Mouse (Mus musculus): Measurements from ENCODE around the gene Nppc.
A peak's percentile ranks its signal among the peaks of the same experiment; 100 is the strongest.

Gene Nppc

GRCm38 (mm10) chr1:86670279-86671038 lies at the start of gene Nppc:
Gene Nppc (minus strand): TSS chr1:86670571.
- DNase-seq (ENCODE audit: extremely low read depth, low read depth): no peak

DNA sequence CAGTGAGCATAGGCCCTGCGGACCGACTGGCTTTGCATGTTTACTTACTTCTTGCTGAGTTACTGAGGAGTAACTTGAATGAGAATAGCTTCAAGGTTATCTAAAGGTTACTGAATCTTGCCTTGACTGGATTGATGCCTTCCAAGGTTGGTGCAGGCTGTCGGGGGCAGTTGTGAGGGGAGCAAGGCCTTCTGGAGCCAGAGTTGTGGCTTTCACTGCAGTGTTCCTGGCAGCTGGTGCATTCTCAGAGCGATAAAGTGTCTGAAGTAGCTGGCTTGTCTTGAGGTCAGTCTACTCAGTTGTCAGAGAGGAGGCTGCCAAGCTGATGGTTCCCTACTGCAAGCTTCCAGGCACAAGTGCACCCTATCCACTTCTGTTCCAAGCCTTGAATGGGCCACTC lies 49.0 kb upstream of the Nppc start:
- no peak for DNase-seq (ENCODE audit: extremely low read depth, low read depth)

- no peak for DNase-seq (ENCODE audit: extremely low read depth, low read depth)
Measured at GRCm38 (mm10) chr1:86718190-86718589, 47.8 kb upstream of the Nppc start.

DNA sequence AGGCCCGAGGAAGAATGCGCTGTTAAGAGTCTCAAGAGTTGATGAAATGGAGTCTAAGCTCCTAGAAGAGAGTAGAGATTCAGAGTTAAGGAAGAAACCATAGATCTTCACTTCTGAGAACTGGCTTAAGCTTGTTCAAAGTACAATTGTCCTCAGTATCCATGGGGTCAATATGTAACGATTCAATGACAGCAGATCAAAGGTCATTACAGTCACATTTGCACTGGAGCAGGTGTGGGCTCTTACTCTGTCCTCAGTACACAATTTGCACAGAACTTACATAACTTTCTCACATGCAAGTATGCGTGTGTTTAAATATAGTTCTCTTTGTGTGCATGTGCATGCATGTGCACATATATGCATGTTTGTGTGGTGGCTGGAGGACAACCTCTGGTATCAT lies 42.7 kb upstream of the Nppc start:
- DNase-seq (ENCODE audit: extremely low read depth, low read depth): no peak

DNA sequence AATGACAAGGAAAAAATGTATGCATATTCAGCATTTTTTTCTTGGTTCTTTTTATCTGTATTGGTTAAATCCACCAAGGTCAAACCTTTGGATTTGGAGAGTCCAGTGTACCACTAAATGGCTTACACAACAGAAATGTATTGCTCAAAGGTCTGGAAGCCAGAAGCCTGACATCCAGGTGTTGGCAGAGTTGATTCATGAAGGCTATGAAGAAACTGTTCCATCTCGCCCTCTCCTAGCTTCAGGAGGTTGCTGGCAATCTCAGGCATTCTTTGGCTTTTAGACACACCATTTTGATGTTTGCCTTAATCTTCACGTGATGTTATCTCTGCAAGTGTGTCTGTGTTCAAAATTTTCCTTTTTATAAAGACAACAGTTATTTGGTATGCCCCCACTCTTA lies 41.7 kb upstream of the Nppc start:
- no peak for DNase-seq (ENCODE audit: extremely low read depth, low read depth)

GRCm38 (mm10) chr1:86709546-86709945 lies 39.2 kb upstream of the Nppc start:
- DNase-seq (ENCODE audit: extremely low read depth, low read depth): peak; percentile 66

- DNase-seq (ENCODE audit: extremely low read depth, low read depth): no peak
Measured at GRCm38 (mm10) chr1:86705461-86705860, 35.1 kb upstream of the Nppc start.

- DNase-seq (ENCODE audit: extremely low read depth, low read depth): peak; percentile 18
Measured at GRCm38 (mm10) chr1:86703965-86704326, 33.6 kb upstream of the Nppc start.

DNA sequence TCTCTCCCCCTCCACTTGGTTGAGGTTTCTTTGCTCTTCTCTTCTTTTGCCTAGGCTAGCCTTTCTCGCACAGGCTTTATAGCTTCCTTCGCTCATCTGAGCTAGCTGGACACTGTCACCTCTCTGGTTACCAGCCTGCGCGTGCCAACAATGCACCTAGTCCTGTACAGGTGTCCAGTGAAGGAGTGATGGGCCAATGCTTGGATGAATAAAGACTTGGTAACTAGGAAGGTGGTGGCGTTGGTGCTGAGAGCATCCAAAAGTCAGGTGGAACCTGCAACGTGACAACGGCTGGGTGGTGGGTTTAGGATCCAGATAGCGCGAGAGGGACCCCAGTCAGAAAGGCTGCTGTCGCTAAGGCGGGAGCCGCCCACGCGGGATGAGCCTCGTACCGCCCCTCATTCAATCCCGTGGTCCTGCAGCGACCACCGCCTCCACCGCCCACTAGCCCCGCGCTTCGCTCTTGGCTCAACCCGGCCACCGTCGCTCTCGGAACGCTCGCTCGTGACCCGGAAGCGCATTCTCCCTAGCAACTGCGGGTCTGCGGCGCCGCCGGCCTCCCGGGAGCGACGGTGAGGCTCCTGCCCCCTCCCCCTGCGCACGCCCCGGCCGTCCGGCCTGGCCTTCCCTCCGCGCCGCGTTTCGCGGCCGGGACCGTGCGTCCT lies 33.1 kb upstream of the Nppc start, which contains the start of gene Dis3l2:
TSS of gene Dis3l2 (plus strand) at position 509 of the 665 bp plus-strand sequence.
- DNase-seq (ENCODE audit: extremely low read depth, low read depth): peak; percentile 43

- no peak for DNase-seq (ENCODE audit: extremely low read depth, low read depth)
Measured at GRCm38 (mm10) chr1:86700367-86700766, 30.0 kb upstream of the Nppc start.

DNA sequence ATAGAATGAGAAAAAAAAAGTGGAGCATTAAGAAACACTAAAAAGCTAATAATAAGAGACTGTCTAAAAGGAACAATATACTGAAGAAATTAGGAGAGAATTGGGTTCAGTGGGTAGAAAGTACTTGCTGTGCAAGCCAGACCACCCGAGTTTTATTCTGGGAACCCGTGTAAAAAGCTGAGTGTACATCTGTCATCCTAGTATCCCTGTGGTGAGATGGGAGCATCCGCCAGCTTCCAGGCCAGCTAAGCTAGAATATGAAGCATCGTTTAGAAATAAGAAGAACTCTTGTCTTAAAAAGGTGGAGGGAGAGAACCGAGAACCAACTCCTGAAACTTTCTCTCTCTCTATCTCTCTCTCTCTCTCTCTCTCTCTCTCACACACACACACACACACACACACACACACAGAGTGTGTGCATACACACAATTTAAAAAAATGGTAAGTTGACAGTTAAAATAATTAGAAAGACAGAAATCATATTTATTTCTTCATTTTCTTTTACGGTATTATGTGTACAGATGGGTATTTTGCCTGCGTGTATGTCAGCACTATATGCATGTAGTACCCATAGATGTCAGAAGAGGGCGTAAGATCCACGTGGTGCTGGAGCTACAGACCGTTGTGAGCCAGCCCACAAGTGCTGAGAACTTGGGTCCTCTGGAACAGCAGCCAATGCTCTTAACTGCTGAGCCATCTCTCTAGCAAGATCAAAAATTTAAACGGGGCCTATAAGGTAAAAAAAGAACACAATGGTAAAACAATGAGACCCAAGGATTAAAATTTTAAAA lies 29.2 kb upstream of the Nppc start:
- no peak for DNase-seq (ENCODE audit: extremely low read depth, low read depth)

- DNase-seq (ENCODE audit: extremely low read depth, low read depth): no peak
Measured at GRCm38 (mm10) chr1:86698721-86699120, 28.4 kb upstream of the Nppc start.

GRCm38 (mm10) chr1:86696948-86697347 lies 26.6 kb upstream of the Nppc start:
- DNase-seq (ENCODE audit: extremely low read depth, low read depth): no peak

GRCm38 (mm10) chr1:86691027-86691426 lies 20.7 kb upstream of the Nppc start:
- DNase-seq (ENCODE audit: extremely low read depth, low read depth): no peak

DNA sequence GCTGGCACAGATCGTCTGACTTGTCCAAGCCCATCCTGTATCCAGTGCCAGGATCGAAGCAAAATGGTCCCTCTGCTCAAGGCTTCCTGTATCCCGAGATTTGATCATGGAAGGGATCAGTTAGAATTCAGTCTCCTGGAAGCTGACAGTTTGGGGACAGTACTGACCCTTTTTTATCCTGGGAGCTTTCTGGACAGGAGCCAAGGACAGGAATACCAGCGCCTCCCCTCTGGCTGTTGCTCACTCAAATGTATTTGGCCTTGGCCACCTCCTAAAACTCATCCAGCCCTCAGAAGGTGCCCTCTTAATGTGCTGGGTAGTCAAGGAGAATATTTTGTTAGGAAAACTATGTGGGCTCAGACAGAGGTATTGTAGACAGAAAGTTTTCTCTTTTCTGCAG lies 16.9 kb upstream of the Nppc start:
- no peak for DNase-seq (ENCODE audit: extremely low read depth, low read depth)

DNA sequence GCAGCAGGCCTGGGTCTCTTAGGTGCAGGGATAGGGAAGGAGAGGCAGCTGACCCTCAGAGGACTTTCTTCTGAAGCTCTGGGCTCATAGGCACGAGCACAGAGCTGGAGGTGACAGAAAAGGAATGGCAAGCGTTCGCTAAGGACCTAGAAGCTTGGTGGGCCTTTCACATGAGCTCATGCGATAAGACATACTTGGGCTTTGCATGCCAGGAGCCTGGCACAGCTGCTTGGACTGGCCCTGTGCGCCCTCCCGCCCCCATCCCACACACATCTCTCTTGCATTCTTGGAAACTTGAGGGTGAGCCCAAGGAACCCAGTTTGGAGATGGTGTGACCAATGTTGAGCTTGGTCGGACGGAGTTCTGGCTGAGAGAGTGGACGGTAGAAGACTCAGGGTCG lies 8.3 kb upstream of the Nppc start:
- DNase-seq (ENCODE audit: extremely low read depth, low read depth): no peak

DNA sequence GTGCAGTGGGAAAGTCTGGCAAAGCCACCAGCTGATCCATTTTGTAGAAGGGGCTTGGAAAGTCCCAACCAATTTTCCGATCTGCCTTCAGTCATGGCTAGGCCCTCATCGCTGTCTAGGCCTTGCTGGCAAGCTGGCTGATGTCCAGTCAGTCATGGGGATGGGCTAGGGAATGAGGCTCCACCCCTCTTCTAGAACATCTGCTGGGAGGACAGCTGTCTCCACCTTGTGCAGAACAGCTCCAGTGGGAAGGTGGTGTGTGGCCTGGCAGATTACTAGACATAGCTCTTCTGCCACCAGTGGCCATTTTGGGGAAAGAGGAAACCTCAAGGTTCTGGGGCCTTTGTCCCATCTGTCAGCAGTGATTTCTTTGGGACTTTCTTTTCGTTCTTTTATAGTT lies 7.3 kb upstream of the Nppc start:
- no peak for DNase-seq (ENCODE audit: extremely low read depth, low read depth)

DNA sequence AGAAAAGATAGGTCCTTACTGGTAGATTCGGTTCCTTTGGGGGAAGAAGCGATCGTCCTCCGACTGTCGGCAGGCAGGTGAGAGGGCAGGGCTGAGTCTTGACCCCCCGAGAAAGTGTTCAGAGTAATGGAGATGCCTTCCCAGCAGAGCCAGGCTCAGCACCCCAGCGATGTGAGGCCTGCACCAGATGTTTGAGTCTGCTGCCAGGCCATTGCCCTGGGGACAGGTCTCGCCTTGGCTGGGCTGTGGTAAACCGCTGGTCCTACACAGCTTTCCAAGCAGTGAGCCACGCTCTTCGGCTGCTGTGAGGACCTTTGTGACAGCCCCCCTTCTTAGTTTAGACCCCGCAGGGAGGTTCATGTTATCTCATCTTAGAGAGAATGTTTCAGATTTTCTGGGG lies 4.8 kb upstream of the Nppc start:
- no peak for DNase-seq (ENCODE audit: extremely low read depth, low read depth)

- DNase-seq (ENCODE audit: extremely low read depth, low read depth): no peak
Measured at GRCm38 (mm10) chr1:86674385-86674784, 4.0 kb upstream of the Nppc start.

- DNase-seq (ENCODE audit: extremely low read depth, low read depth): no peak
Measured at GRCm38 (mm10) chr1:86669552-86670273, 658 bp downstream of the Nppc start.

DNA sequence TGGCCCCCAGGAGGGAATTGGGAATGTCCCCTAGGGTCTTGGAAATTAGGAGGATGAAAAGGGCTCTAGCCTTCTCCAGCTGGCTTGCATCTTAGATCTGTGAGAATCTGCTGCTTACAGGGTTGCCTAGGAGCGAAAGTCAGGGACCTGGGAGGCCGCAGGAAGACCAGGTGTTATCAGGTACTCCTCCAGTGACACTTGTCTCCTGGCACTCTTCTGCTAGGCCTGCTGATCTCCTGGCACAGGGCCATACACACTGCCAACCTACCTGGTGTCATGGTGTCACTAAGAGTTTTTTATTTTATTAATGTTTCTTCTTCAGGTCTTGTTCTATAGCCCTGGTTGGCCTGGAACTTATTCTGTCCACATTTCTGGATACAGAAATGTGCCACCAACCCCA lies 5.3 kb downstream of the Nppc start:
- no peak for DNase-seq (ENCODE audit: extremely low read depth, low read depth)

DNA sequence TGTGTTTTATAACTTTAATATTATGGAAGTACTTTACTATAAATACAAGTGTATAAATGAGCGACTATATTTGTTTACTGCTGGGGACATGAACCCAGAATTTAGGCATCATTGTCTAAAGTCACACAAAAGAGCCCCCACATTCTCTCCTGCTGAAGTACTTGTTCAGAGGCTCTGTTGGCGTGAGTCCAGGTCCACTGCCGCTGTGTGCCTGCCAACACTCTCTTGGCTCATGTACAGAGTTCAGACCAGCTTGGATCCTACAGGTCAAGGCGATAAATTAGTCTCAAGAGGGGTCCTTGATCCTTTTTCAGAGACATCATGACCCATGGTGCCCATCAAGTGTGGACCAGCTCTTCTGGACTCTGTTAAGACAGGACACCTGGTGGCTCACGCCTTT lies 13.3 kb downstream of the Nppc start:
- no peak for DNase-seq (ENCODE audit: extremely low read depth, low read depth)

Measured in MEL-GATA-1-ER (cell line).